Mouse (Mus musculus): ENCODE measurements around the gene Icam2. TPM values are rescaled to one million over a fixed set of nuclear protein-coding genes. Genes with fewer than 3 reads are reported as not detected.
A peak's percentile ranks its signal among the peaks of the same experiment; 100 is the strongest.

The Icam2 gene
- total and polyA plus RNA-seq, 3 experiments: 22.0 to 46.8 (median 22.4) TPM

DNA sequence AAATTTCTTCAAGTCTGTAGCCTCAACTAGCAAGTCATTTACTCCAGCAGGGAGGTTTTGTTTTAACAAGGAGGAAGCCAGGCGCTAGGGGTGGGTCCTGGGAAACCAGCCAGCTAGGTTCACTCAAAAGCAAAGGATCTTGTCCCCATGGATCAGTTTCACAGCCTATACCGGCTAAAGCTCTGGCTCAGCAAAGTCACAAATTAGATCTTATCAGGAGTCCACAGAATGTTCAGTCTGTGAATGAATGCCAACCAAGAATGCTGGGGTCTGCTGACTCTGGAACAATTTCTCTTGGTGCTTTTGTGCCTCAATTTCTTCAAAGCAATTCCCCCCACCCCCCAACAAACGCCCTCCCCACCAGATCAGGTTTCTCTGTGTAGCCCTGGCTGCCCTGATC lies 1.7 kb upstream of the Icam2 start:
- Histone ChIP-seq H3K79me2 (replicated peaks; ENCODE audit: control insufficient read depth, insufficient read depth, low read length) (no peaks in the 10 kb centered on the region), H3K36me3 (ENCODE audit: control insufficient read depth, insufficient read depth, low read length) (peaks cover 6% of the 10 kb centered on the region), H3K27me3 (ENCODE audit: control insufficient read depth, insufficient read depth, low read length) (no peaks in the 10 kb centered on the region), H3K4me1 (ENCODE audit: control insufficient read depth, insufficient read depth, low read length) (peaks cover 18% of the 10 kb centered on the region), H3K4me3 (no peak overlapping the region), H3K27ac (peak overlapping the region; percentile 51; the same call in 1 of the 2 replicates), H3K9ac (ENCODE audit: low read depth, low read length) (no peak overlapping the region)
- TF ChIP-seq EP300 (IDR thresholded peaks at IDR 0.05; ENCODE audit: insufficient read depth, low read depth, low read length) (no peak), CTCF (IDR thresholded peaks at IDR 0.05) (no peak), POLR2A (IDR thresholded peaks at IDR 0.05; ENCODE audit: insufficient read depth, low read depth, low read length) (no peak)
- WGBS: 31% methylated on average over 3 of the region's 3 CpGs
- intact Hi-C loops (cut with DNase I): loop anchor here (10.0 kb wide), 1 partner anchor 445 kb away; no protein-coding TSS in a partner anchor
- peak in 1 of 2 experiments; percentile 36 for DNase-seq

DNA sequence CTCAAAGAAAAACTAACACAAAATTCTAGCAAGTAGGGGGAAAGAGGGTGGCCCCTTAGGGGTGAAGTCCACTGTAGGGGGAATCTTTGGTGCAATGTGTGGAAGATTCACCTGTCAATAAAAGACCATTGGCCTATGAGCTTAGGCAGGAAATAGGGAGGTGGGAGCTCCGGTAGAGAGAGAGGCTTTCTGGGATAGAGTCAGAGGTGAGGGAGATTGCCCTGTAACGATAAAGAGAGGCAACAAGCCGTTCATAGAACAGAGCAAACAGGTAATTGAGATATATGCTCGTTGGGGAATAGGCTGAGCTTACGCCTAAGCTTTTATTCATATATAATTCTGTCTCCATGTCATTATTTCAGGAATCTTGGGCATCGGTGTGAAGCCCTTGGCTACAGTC lies 855 bp downstream of the Icam2 start:
- no peak overlapping the region for H3K4me3 ChIP-seq
- no peaks in the 10 kb centered on the region for H3K27me3 ChIP-seq (ENCODE audit: control insufficient read depth, insufficient read depth, low read length)
- H3K9ac ChIP-seq (ENCODE audit: low read depth, low read length): no peak overlapping the region
- TF ChIP-seq POLR2A (IDR thresholded peaks at IDR 0.05; ENCODE audit: insufficient read depth, low read depth, low read length): no peak
- no peak for TF ChIP-seq EP300 (IDR thresholded peaks at IDR 0.05; ENCODE audit: insufficient read depth, low read depth, low read length)
- no peak for TF ChIP-seq CTCF (IDR thresholded peaks at IDR 0.05)
- peaks cover 6% of the 10 kb centered on the region for H3K36me3 ChIP-seq (ENCODE audit: control insufficient read depth, insufficient read depth, low read length)
- WGBS: 48% methylated on average over 6 of the region's 6 CpGs
- H3K27ac ChIP-seq: peak overlapping the region; percentile 59
- DNase-seq: no peak
- no peaks in the 10 kb centered on the region for H3K79me2 ChIP-seq (replicated peaks; ENCODE audit: control insufficient read depth, insufficient read depth, low read length)
- intact Hi-C loops (cut with DNase I): loop anchor here (10.0 kb wide), 1 partner anchor 442 kb away; no protein-coding TSS in a partner anchor
- peaks cover 30% of the 10 kb centered on the region for H3K4me1 ChIP-seq (ENCODE audit: control insufficient read depth, insufficient read depth, low read length)

DNA sequence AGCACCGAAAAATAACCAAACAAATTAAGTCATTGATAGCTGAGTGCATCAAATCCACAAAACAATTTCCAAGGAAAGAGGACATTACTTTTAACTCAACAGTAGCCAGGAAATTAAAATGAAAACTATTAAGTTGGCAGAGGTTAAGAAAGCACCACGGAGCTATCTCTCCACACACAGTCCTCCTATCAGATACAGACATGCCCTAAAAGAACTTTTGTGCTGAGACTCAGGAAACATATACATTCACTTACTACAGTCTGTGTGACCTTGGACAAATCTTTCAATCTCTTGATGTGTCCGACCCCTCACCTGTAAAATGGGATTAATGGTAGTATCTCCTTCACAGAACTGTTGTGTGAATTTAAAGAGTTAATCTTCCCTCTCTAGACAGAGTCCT lies 1.5 kb downstream of the Icam2 start:
- no peak overlapping the region for H3K4me3 ChIP-seq
- peaks cover 29% of the 10 kb centered on the region for H3K4me1 ChIP-seq (ENCODE audit: control insufficient read depth, insufficient read depth, low read length)
- H3K79me2 ChIP-seq (replicated peaks; ENCODE audit: control insufficient read depth, insufficient read depth, low read length): no peaks in the 10 kb centered on the region
- peaks cover 6% of the 10 kb centered on the region for H3K36me3 ChIP-seq (ENCODE audit: control insufficient read depth, insufficient read depth, low read length)
- no peak for TF ChIP-seq EP300 (IDR thresholded peaks at IDR 0.05; ENCODE audit: insufficient read depth, low read depth, low read length)
- no peak for TF ChIP-seq CTCF (IDR thresholded peaks at IDR 0.05)
- no peak for TF ChIP-seq POLR2A (IDR thresholded peaks at IDR 0.05; ENCODE audit: insufficient read depth, low read depth, low read length)
- H3K27ac ChIP-seq: no peak overlapping the region; the same call in 1 of the 2 replicates
- no peak overlapping the region for H3K9ac ChIP-seq (ENCODE audit: low read depth, low read length)
- WGBS: 73% methylated on average over 3 of the region's 3 CpGs
- intact Hi-C loops (cut with DNase I): loop anchor here (10.0 kb wide), 1 partner anchor 442 kb away; no protein-coding TSS in a partner anchor
- no peak for DNase-seq
- no peaks in the 10 kb centered on the region for H3K27me3 ChIP-seq (ENCODE audit: control insufficient read depth, insufficient read depth, low read length)

DNA sequence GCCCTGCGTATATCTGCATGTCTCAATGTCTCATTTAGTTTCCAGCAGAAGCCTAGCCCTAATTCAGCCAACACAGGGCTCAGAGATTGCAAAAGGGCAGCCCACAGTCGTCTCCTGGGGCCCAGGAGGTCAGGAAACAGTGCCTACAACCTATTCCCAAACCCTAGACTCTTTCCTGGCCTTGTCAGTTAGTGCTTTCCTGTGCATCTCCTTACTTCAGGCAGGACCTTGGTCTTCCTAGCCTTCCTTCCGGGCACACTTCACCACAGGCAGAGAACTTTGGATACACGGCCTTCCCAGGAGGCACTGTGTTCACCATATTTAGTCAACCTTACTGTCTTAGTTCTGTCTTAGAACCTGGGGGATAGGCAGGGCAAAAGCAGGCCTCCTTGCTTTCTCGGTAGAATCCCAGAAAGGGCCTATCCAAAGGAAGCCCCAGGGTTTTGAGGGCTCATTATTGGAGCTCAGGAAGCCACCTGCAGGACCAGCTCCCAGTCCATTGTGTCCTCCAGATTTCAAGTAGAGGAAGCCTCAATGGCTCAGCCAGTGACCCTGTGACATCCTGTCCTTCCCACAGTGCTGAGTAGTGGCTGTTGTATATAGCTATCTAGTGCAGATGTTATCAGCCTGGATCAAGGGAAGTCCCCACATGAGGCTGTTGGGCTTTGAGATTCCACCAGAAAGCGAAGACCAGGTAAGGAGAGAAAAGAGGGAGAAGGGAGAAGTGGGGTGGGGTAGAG lies 4.7 kb downstream of the Icam2 start:
- no peak for DNase-seq
- TF ChIP-seq POLR2A (IDR thresholded peaks at IDR 0.05; ENCODE audit: insufficient read depth, low read depth, low read length) (0 out of 2 replicates have a peak, but pooled peaks have one; percentile 42), EP300 (IDR thresholded peaks at IDR 0.05; ENCODE audit: insufficient read depth, low read depth, low read length) (0 out of 2 replicates have a peak, but pooled peaks have one; percentile 42), CTCF (IDR thresholded peaks at IDR 0.05) (no peak)
- intact Hi-C loops (cut with DNase I): loop anchor here (10.0 kb wide), 1 partner anchor 438 kb away; no protein-coding TSS in a partner anchor
- Histone ChIP-seq H3K27ac (peak overlapping the region; percentile 91), H3K9ac (ENCODE audit: low read depth, low read length) (no peak overlapping the region), H3K36me3 (ENCODE audit: control insufficient read depth, insufficient read depth, low read length) (no peaks in the 10 kb centered on the region), H3K4me3 (no peak overlapping the region), H3K79me2 (replicated peaks; ENCODE audit: control insufficient read depth, insufficient read depth, low read length) (no peaks in the 10 kb centered on the region; the same call in 1 of the 2 replicates), H3K4me1 (ENCODE audit: control insufficient read depth, insufficient read depth, low read length) (peaks cover 25% of the 10 kb centered on the region), H3K27me3 (ENCODE audit: control insufficient read depth, insufficient read depth, low read length) (no peaks in the 10 kb centered on the region)
- 47% methylated on average over 6 of the region's 6 CpGs for WGBS

DNA sequence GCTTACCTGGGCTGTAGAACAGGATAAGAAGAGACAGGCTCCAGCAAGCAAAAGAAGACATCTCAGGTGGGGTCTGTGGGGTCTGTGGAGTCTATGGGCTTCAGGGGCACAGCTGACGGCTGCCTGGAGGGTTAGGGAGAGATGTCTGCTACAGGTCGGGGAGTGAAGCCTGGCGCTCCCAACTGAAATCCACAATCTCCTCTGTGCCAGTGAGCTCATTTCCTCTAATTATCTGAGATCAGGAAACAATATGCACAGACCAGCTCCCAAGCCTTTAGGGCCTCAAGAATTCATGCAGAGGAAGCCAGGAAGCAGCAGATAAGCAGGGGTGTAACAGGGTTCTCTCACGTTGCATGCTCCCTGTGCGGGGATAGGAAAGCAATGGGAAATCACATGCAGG lies 5.5 kb downstream of the Icam2 start:
- peaks cover 19% of the 10 kb centered on the region for H3K4me1 ChIP-seq (ENCODE audit: control insufficient read depth, insufficient read depth, low read length)
- TF ChIP-seq EP300 (IDR thresholded peaks at IDR 0.05; ENCODE audit: insufficient read depth, low read depth, low read length) (peak; percentile 95), CTCF (IDR thresholded peaks at IDR 0.05) (no peak), POLR2A (IDR thresholded peaks at IDR 0.05; ENCODE audit: insufficient read depth, low read depth, low read length) (peak; percentile 78)
- intact Hi-C loops (cut with DNase I): loop anchor here (1.0 to 10.0 kb wide), 2 partner anchors 9 to 438 kb away; no protein-coding TSS in a partner anchor
- H3K27me3 ChIP-seq (ENCODE audit: control insufficient read depth, insufficient read depth, low read length): no peaks in the 10 kb centered on the region
- DNase-seq: peak; percentile 57 to 71
- peak overlapping the region; percentile 56 for H3K4me3 ChIP-seq
- H3K36me3 ChIP-seq (ENCODE audit: control insufficient read depth, insufficient read depth, low read length): no peaks in the 10 kb centered on the region
- peak overlapping the region; percentile 91 for H3K27ac ChIP-seq
- H3K9ac ChIP-seq (ENCODE audit: low read depth, low read length): peak overlapping the region; percentile 55
- H3K79me2 ChIP-seq (replicated peaks; ENCODE audit: control insufficient read depth, insufficient read depth, low read length): no peaks in the 10 kb centered on the region; the same call in 1 of the 2 replicates
- 32% methylated on average over 5 of the region's 5 CpGs for WGBS
